Mouse (Mus musculus) lung, postnatal 4 days (tissue): ENCODE results near the gene Btbd18.
"Not testable (repeated sequence)": the region's sequence is repeated elsewhere in the genome, so short reads cannot be mapped to it uniquely, and the experiment has no call there.

Experiments
- DNase-seq, 2 experiments: peaks; one replicate each; pipeline ENCODE4 v3.0.0; 2021

Gene Btbd18

DNA sequence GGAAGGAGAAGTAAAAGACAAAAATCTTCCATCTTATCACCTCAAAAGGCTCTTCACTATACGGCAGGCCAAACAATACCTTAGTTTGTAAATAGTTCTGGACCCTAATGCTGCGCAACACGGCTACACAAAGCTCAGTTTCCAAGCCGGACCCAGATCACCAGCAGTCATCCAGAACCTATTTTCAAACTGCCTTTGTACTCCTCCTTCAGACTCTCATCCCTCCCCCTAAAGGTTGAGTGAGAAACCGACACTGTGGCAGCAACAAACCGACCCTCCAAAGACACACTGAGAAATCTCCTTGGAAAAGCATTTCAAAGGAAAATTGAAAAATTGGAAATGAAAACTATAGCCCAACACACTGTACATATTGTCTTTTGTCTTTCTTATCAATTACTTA lies 10.5 kb upstream of the Btbd18 start:
- peak in 1 of 2 experiments; percentile 11 for DNase-seq

DNA sequence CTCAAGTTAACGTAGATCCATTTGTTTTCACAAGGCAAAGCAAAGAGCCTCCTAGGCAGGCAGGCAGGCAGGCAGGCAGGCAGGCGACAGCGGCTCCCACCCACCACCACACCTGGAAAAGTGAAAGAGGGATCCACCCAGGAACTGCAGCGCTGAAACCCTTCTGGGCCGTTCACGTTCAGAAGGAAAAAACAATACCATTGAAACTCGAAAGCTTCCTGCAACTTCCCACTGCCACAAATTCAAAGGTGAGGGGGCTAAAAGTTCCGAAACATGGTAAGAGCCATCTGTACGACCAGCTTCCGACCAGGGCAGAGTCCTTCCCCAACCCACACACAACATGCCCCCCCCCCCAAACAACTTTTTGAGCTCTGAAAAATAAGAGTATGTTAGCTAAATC lies 9.2 kb upstream of the Btbd18 start:
- peak; percentile 31 to 38 for DNase-seq

DNA sequence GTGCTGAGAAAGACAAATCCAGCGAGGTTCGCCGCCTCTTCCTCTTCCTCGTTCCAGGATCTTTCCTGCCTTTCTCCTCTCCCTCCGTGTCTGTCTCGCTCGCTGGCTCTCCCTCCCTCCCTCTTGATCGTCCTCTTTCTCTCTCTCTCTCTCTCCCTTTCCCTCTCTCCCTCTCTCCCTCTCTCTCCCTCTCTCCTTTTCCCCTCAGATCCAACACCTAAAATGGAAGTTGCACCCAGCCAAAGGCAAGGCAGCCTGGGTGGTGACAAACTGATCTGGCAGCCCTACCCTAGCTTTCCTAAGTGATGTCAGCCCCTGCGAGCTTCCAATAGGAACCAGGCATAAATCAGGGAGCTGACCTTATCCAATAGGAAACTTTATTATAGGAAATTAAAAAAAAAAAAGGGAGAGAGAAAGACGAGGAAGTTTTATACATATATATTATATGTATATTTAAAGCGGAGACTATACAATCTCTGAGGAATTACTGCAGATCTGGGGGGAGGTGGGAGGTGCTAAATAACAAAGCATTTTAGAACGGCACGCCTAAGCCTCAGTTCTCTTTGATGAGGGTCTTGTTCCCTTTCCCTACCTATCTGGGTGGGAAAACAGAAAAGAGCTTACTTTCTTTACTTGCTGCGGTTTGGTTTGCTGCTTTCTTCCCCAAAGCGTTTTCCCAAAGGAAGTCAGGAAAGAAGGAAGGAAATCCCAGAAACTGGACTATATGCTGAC lies 8.2 kb upstream of the Btbd18 start, which contains the start of gene Ctnnd1:
Gene Ctnnd1, minus strand, starts transcription at position 302 of the 732 bp plus-strand sequence.
- DNase-seq, result peak; percentile 86 to 90

DNA sequence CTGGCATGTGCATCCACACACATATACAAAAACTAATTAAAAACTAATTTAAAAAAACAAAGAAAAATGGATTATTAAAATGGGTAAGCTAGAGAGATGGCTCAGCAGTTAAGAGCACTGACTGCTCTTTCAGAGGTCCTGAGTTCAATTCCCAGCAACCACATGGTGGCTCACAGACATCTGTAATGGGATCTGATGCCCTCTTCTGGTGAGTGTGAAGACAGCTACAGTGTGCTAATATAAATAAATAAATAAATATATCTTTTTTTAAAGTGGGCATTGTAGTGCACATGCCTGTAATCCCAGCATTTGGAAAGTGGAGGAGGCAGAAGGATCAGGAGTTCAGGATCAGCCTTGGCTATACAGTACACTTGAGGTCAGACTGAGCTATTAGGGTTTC lies 5.5 kb upstream of the Btbd18 start:
- DNase-seq, result no peak

DNA sequence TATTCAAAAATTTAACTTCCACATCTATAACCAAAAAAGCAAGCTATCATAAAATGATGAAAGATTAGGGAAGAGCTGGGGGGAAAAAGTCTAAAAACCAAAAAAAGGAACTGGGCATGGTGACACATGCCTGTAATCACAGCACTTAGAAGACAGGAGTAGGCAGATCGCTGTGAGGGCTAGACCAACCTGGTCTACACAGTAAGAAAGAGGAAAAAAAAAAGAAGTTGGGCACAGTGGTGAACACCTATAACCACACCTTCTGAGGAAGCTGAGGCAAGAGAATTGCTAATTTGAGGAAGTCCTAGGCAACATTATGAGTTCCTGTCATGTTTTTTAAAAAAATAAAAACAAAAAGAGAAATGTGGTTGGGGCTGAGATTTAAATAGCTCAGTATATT lies 3.0 kb upstream of the Btbd18 start:
- no peak for DNase-seq

DNA sequence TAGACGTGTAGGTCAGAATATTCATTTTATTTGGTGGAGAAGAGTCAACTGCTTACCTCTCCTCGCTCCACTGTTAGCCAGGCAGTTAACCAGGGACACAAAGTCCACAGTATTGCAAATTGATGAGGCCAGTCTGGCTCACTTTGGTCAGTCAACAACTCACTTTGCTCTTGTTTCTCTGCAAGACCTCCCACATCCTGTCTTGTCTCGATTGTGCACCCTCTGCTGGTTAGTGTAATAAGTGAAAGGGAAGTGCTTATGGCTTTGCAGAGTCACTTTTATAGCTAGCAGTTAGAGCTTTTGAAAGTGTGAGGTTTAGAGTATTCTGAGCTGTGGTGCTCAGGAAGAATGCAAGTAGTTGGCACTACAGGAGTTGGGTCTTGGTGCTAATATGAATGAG lies 1.4 kb downstream of the Btbd18 start:
- peak in 1 of 2 experiments; percentile 69 for DNase-seq

DNA sequence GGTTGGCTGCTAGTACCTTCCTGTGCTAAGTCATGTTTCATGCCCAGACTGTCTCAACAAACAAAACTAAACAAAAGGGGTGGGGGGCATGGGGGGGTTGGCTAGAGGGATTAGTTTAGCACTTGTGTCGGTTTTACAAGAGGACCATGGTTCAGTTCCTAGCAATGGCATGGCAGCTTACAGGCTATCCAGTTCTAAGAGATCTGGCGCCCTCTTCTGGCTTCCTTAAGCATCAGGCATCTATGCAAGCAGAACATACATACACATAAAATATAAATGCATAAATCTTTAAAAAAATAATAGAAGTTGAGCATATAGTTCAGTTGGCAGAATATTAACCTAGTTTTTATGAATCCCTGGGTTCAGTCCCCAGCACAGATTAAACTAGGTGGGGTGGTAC lies 4.0 kb downstream of the Btbd18 start:
- peak in 1 of 2 experiments; percentile 62 for DNase-seq

DNA sequence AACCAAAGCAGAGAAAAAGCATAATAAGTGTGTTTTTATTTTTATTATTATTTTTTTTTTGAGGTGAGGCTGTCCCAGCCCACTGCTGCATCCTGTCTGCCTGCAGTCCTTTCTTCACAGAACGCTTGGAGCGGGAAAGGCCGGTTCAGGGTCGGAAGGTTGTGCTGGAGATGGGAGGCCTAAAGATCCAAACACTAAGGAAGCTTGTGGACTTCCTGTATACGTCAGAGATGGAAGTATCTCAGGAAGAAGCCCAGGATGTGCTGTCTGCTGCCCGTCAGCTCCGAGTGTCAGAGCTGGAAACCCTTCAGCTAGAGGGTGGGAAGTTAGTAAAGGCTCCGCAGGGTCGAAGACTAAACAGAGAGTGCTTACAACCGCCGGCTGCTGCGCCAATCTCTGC lies 7.2 kb downstream of the Btbd18 start:
- peak; percentile 37 to 65 for DNase-seq

DNA sequence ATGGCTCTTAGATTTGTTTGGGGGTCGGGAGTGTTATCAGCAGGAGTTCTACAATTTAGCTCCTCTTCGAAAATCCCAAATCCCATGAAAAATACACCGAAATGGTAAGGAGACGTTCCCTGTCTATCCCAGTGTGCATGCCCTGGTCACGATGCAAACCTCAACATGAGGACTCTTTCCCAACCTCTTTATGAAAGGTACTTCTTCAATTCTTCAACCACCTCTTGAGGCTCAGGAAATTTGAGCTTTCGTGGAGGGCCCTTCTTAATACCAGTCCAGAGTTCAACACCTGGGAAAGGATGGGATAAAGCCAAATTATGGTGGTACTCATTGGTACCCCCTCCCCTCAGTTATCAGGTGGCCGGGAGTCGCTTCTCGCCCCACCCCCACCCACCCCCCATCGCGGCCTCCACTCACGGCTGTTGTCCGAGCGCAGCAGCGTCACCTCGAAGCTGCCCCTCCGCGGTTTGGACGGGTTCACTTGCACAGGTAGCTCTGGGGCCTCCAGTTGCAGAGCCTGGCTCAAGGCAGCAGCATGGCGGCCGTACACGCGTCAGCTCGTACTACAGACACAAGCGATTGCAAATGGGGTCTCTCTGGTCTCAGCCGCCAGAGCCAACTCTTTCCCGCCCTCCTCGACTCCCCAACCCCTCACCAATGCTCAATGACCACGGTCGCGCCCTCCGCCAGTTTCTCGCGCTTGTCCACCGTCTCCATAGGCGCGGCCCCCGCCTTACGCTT lies 11.1 kb downstream of the Btbd18 start:
- DNase-seq, result peak in 1 of 2 experiments; percentile 62

DNA sequence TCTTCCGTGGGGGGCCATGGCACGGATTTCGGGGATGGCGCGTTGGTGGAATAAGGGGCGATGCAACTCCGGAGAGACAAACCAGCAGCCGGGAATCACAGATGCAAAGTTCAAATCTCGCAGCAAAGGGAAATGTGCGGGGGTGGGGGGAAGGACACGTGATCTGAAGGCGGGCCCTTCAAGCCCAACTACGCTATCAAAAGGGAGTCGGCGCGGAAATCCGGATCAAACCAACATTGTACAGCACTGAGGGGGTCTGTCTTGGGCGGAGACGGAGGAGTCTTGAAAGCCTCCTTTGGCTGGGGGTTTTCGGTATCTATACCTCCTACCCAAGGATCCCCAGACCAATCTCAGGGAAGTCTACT lies 11.7 kb downstream of the Btbd18 start, which contains the start of gene Selenoh:
Gene Selenoh, minus strand, starts transcription at position 202 of the 365 bp plus-strand sequence.
- DNase-seq, result peak; percentile 88 to 89

- not testable (repeated sequence) for DNase-seq
Observed at GRCm38 (mm10) chr2:84671535-84671934, 12.7 kb downstream of the Btbd18 start.

DNA sequence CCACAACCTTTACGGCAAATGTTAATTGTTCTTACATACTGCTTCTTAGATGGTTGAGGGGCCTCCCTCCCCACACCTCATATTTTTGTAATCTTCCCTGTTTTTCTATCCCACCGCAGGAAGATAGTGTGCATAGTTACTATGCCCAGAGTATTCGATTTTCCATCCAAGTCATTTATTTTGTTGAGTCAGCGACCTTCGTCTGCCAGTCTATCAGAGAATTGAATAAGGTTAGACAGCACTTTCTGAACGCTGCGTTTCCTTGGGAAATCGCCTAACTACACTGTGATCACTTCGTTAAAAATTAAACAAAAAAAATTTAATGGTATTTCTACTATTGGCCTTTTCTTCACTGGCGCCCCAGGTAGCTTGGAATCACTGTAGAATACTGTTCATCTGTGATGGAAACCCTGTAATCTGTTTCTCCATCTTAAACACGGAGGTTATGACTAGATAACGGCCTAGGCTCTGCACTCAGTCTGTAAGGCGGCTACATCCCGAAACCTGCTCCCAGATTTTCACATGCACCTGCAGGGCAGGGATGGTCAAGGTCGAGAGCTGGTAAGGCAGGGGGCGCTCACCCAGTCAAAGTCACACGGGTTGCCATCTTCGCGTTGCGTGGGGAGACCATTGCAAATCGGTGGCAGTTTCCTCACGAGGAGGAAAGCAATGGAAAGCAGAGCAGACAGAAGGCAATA lies 18.5 kb downstream of the Btbd18 start:
- no peak for DNase-seq

- peak; percentile 92 to 93 for DNase-seq
Observed at GRCm38 (mm10) chr2:84677968-84678880, 19.3 kb downstream of the Btbd18 start, which contains the start of the genes Gm28635 and Med19. Gene Gm28635 (minus strand): TSS chr2:84678041. Gene Med19 (plus strand): TSS chr2:84678402.

GRCm38 (mm10) chr2:84679016-84679415 lies 20.1 kb downstream of the Btbd18 start, which contains the start of gene Tmx2:
Gene Tmx2 (minus strand): TSS chr2:84679140.
- no peak for DNase-seq

- DNase-seq, result no peak
Observed at GRCm38 (mm10) chr2:84682605-84683183, 23.8 kb downstream of the Btbd18 start.

GRCm38 (mm10) chr2:84688080-84688844 lies 29.4 kb downstream of the Btbd18 start:
- DNase-seq, result no peak

DNA sequence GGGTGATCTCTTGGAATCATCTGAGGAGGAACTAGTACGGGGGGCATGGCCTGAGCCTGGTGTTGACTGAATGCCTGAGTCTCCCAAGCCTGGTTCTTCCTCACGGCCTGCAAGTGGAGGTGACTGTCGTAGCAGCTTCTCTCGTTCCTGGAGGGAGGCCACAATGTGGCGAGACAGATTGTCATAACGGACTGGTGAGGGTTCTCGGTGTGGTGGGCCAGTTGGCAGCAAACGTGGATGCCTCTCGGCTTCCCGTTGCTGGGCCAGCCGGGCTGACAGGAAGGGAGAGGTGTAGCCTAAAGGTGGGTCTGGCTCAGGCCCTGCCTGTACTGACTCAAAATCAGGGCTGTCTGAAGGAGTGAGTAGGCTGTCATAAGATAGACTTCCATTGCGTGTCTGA lies 31.2 kb downstream of the Btbd18 start:
- DNase-seq, result no peak

DNA sequence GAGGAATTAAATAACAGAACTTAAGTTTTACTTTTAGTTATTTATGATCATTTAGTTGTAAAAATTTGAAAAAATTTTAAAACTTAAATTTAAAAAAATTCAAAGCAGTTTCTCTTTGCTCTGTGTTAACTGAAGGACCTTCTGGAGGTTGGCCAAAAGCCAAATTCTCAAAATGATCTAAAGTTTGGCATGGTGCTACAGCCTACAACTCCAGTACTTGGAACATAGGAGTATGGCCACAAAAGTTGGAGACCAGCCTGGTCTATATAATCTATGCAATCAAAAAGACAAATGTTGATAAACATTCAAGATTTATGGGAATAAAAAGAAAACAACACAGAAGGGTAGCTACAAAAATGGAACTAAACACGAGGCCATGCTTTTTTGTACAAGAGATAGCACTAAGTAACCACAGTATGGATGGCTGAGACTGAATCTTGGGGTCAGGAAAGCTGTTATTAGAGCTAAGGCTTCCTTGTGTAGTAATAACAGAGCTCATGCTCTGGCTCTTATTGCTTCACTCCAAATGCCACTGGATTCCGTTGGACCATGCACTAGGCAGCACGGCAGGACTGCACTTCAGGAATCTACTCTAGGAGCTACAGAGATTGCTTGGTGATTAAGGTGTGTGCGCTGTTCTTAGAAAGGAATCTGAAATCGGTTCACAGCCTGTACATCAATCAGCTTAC lies 36.3 kb downstream of the Btbd18 start:
- no peak for DNase-seq

GRCm38 (mm10) chr2:84703497-84703896 lies 44.6 kb downstream of the Btbd18 start:
- no peak for DNase-seq

GRCm38 (mm10) chr2:84704329-84704728 lies 45.5 kb downstream of the Btbd18 start:
- no peak for DNase-seq
